Mouse (Mus musculus): Measurements from ENCODE around the gene Nr4a3.

GRCm38 (mm10) chr4:48110331-48110730 is 65.4 kb downstream of the Nr4a3 start:
- TF ChIP-seq CTCF (IDR thresholded peaks at IDR 0.05; ENCODE audit: insufficient read depth, low read depth, low read length) (no peak), POLR2A (IDR thresholded peaks at IDR 0.05; ENCODE audit: insufficient read depth, low read depth, low read length) (no peak)
